Mouse (Mus musculus) embryo, embryonic 11 days (tissue): ENCODE data around the gene Gm14444.
"Not testable (repeated sequence)": the region's sequence is repeated elsewhere in the genome, so short reads cannot be mapped to it uniquely, and the experiment has no call there.

Experiments
- DNase-seq: peaks from one replicate; pipeline ENCODE4 v3.0.0-alpha.2; 2015

Gene Gm14444

GRCm38 (mm10) chr2:175010022-175010421 is at the start of gene Gm14444:
Gene Gm14444 (plus strand): TSS chr2:175010241.
- not testable (repeated sequence) for DNase-seq

- DNase-seq = not testable (repeated sequence)
Measured at GRCm38 (mm10) chr2:174965466-174965865, 44.6 kb upstream of the Gm14444 start.

- not testable (repeated sequence) for DNase-seq
Measured at GRCm38 (mm10) chr2:175044268-175044667, 34.2 kb downstream of the Gm14444 start.

GRCm38 (mm10) chr2:175067681-175068261 is 57.7 kb downstream of the Gm14444 start, which contains the start of gene Gm14393:
Gene Gm14393 (minus strand): TSS chr2:175067781.
- not testable (repeated sequence) for DNase-seq
